Mouse (Mus musculus) kidney, adult 2 months (tissue): ENCODE data around the gene Dynll2.

Experiments used
- CTCF ChIP-seq: fragments of 200-500 bp; conservative IDR thresholded peaks from 2 replicates; pipeline ENCODE4 v1.5.1; 2011; ENCODE audit warnings: low read depth, mild to moderate bottlenecking, control low read depth, low read length, moderate library complexity, mixed read lengths; ENCODE audit not compliant: insufficient read depth, insufficient read length
- POLR2A ChIP-seq: fragments of 200-500 bp; IDR thresholded peaks from one replicate; pipeline ENCODE4 v1.6.1; 2011; ENCODE audit warnings: low read depth, low read length, control low read depth

GRCm38 (mm10) chr11:87973559-87974305 lies 13.6 kb downstream of the Dynll2 start:
- TF ChIP-seq CTCF (no peak), POLR2A (no peak)
